Mouse (Mus musculus): ENCODE measurements around the gene Rhou.

DNA sequence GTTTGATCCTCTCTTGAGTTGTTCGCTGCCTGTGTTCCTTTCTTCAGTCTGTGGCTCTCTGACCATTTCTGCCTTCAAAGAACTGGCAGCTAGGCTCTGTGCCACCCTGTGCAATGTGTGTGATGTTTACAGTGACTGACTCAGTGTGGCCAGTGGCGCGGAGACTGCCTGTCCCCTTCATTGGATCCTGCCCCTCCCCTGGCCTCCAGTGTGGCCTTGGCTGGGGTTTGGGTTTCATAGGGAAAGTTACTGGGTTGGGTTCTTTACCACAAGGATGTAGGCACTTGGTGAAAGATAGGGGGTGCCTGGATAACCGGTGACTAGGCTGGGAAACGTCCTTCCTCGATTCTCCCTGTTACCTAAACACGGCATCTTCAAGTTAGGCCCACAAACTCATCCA lies 31.1 kb downstream of the Rhou start:
- TF ChIP-seq CTCF (conservative IDR thresholded peaks at IDR 0.05; ENCODE audit: insufficient read depth, insufficient read length, low read depth, low read length) (no peak), POLR2A (IDR thresholded peaks at IDR 0.05; ENCODE audit: low read depth, low read length) (no peak)
